Mouse (Mus musculus): ENCODE data around the gene Bmx.

- TF ChIP-seq CTCF (IDR thresholded peaks at IDR 0.05; ENCODE audit: low read depth, low read length) (no peak), POLR2A (IDR thresholded peaks at IDR 0.05; ENCODE audit: insufficient read depth, low read length) (no peak), EP300 (IDR thresholded peaks at IDR 0.05; ENCODE audit: insufficient read depth, low read depth, low read length) (no peak)
Observed at GRCm38 (mm10) chrX:164291147-164291546, 33.2 kb upstream of the Bmx start.
